Mouse (Mus musculus): ENCODE data around the gene Trmt44. TPM values are rescaled to one million over a fixed set of nuclear protein-coding genes. Genes with fewer than 3 reads are reported as not detected.

Gene Trmt44
- total and polyA plus RNA-seq, 3 experiments = 14.3 to 16.6 TPM; not detected in 1

DNA sequence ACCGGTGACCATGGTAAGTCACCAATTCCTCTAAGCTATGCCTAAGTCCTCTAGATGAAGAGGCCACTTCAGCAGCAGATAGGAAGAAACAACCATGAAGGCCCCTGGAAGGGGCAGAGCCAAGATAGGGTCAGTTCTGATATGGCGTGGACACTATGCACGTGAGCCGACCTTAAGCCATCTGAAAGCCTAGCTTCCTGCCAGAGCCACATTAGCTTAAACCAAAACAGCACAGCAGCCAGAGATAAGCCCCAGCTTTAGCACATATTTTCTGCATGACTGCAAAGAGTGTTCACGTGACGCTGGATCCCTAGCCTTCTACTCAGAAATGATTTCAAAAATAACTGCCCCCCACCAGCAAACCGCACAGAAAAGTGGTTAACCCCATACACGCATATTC lies 15.4 kb downstream of the Trmt44 start (continued):
- TF ChIP-seq TAL1 (IDR thresholded peaks at IDR 0.05; ENCODE audit: low read length) (peak; percentile 69), MAFK (IDR thresholded peaks at IDR 0.05; ENCODE audit: borderline replicate concordance, low read depth, low read length) (no peak)

DNA sequence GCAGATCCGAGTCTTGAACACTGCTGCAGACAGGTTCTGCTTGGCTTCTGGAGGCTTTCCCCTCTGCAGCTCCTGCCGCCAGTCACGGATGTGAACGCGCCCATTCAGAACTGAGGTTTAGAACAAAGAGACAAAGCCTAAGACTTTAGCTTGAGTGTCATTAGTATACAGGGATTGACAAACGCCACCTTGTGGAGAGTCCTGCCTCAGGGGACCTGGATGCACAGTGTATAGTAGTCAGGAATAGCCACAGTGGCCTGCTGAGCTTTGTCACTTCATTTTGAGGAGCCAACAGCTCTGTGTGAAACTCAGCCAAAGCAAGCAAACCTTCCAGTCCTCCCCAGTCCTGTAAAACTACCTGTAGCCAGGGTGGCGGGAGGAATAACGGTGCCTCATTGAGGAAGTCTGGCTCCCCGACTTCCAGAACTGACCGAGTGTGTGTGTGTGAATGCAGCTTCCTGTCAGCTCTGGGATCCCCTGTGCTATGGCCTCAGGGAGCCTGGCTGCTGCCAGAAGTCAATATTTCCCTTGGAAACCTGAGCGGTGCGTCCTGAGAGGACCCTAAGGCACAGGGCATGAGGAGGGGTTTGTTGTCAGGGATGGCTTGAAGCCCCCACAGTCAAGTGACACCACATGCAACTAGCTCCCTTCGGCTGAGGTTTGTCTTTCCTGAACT lies 16.8 kb downstream of the Trmt44 start:
- Histone ChIP-seq H3K9me3 (replicated peaks; ENCODE audit: insufficient read depth, low read length) (no peaks in the 10 kb centered on the region), H3K4me3 (ENCODE audit: control insufficient read depth in 1 of 2, insufficient read depth in 1 of 2, low read depth in 2 of 2, low read length in 2 of 2) (no peak overlapping the region), H3K4me1 (ENCODE audit: control insufficient read depth in 1 of 2, insufficient read depth in 2 of 2, low read length in 2 of 2) (peaks cover 2 to 25% of the 10 kb centered on the region in 2 experiments), H3K79me2 (ENCODE audit: control insufficient read depth, insufficient read depth, low read length, poor library complexity) (0 out of 2 replicates have a peak, but pooled peaks cover 1% of the 10 kb centered on the region), H3K9ac (ENCODE audit: control insufficient read depth, low read depth, low read length, poor library complexity, severe bottlenecking) (no peak overlapping the region), H3K27ac (ENCODE audit: control insufficient read depth, low read depth, low read length) (no peak overlapping the region), H3K27me3 (ENCODE audit: control insufficient read depth in 1 of 2, insufficient read depth in 2 of 2, low read length in 2 of 2) (no peaks in the 10 kb centered on the region), H3K36me3 (ENCODE audit: control insufficient read depth in 1 of 2, insufficient read depth in 2 of 2, low read length in 2 of 2) (peaks cover 6 to 16% of the 10 kb centered on the region in 2 experiments)
- DNase-seq (ENCODE audit: low read depth, low spot score) = no peak
- TF ChIP-seq SIN3A (IDR thresholded peaks at IDR 0.05; ENCODE audit: low read length) = no peak
- peak; percentile 29 to 46 (median 34); a peak in 4 of 6 replicates for TF ChIP-seq CTCF (IDR thresholded peaks at IDR 0.05 in 2 of 3, conservative IDR thresholded peaks at IDR 0.05 in 1 of 3; ENCODE audit: control insufficient read depth in 1 of 3, insufficient read depth in 1 of 3, low read depth in 2 of 3, low read length in 3 of 3, poor library complexity in 1 of 3, severe bottlenecking in 1 of 3)
- TF ChIP-seq SMC3 (IDR thresholded peaks at IDR 0.05; ENCODE audit: low read depth, low read length) = peak; percentile 29; the same call in 1 of the 2 replicates

- no peaks in the 10 kb centered on the region for H3K27me3 ChIP-seq (ENCODE audit: control insufficient read depth in 1 of 2, insufficient read depth in 2 of 2, low read length in 2 of 2)
- no peaks in the 10 kb centered on the region for H3K9me3 ChIP-seq (replicated peaks; ENCODE audit: insufficient read depth, low read length)
- peak overlapping the region; percentile 38 for H3K27ac ChIP-seq (ENCODE audit: control insufficient read depth, low read depth, low read length)
- no peak overlapping the region for H3K9ac ChIP-seq (ENCODE audit: control insufficient read depth, low read depth, low read length, poor library complexity, severe bottlenecking)
- H3K4me3 ChIP-seq (ENCODE audit: control insufficient read depth in 1 of 2, insufficient read depth in 1 of 2, low read depth in 2 of 2, low read length in 2 of 2) = no peak overlapping the region
- H3K4me1 ChIP-seq (ENCODE audit: control insufficient read depth in 1 of 2, insufficient read depth in 2 of 2, low read length in 2 of 2) = peaks cover 2 to 25% of the 10 kb centered on the region in 2 experiments
- H3K79me2 ChIP-seq (ENCODE audit: control insufficient read depth, insufficient read depth, low read length, poor library complexity) = 0 out of 2 replicates have a peak, but pooled peaks cover 1% of the 10 kb centered on the region
- H3K36me3 ChIP-seq (ENCODE audit: control insufficient read depth in 1 of 2, insufficient read depth in 2 of 2, low read length in 2 of 2) = peaks cover 1 to 16% of the 10 kb centered on the region in 2 experiments; a peak in 3 of 4 replicates
- peak; percentile 76 for DNase-seq (ENCODE audit: low read depth, low spot score)
- TF ChIP-seq USF1 (IDR thresholded peaks at IDR 0.05; ENCODE audit: low read depth, low read length) (no peak), TAL1 (IDR thresholded peaks at IDR 0.05; ENCODE audit: low read length) (peak; percentile 58), E2F4 (IDR thresholded peaks at IDR 0.05; ENCODE audit: borderline replicate concordance, low read depth, low read length) (no peak), MAX (IDR thresholded peaks at IDR 0.05; ENCODE audit: low read length) (peak; percentile 50), EP300 (IDR thresholded peaks at IDR 0.05; ENCODE audit: low read depth in 1 of 2, low read length in 2 of 2) (peak; percentile 52 to 67), UBTF (IDR thresholded peaks at IDR 0.05; ENCODE audit: borderline replicate concordance, insufficient read depth, low read depth, low read length) (no peak), USF2 (IDR thresholded peaks at IDR 0.05; ENCODE audit: borderline replicate concordance in 1 of 2, insufficient read depth in 1 of 2, low read depth in 1 of 2, low read length in 2 of 2) (no peak), TCF12 (IDR thresholded peaks at IDR 0.05; ENCODE audit: low read depth, low read length) (0 out of 2 replicates have a peak, but pooled peaks have one; percentile 53), MXI1 (IDR thresholded peaks at IDR 0.05; ENCODE audit: low read depth, low read length) (no peak), GATA1 (IDR thresholded peaks at IDR 0.05; ENCODE audit: low read depth, low read length) (0 out of 2 replicates have a peak, but pooled peaks have one; percentile 14), SMC3 (IDR thresholded peaks at IDR 0.05; ENCODE audit: low read depth, low read length) (no peak)
These were observed 18.5 kb downstream of the Trmt44 start for GRCm38 (mm10) chr5:35556393-35556792.

Measured in MEL (cell line).